Mouse (Mus musculus) CH12.LX (cell line): ENCODE measurements at regions not wholly inside any gene's neighbourhood (a gene's known extent, or its start where the extent isn't known, plus 50 kb on each side); places are given as distances from the start of the nearest gene placed in this dataset.

ENCODE experiments used
- BHLHE40 ChIP-seq: IDR thresholded peaks from 2 replicates; pipeline ENCODE4 v1.6.1; 2011; ENCODE audit warnings: mild to moderate bottlenecking, low read depth, low read length, improper control_type of control experiment
- CTCF ChIP-seq, 2 experiments: IDR thresholded peaks in 1 of 2; conservative IDR thresholded peaks in 1 of 2; 2 replicates each; pipeline ENCODE4 v1.5.1; 2011 to 2012; ENCODE audit warnings: low read depth in 2 of 2, low read length in 2 of 2, improper control_type of control experiment in 1 of 2, inconsistent platforms in 1 of 2, mild to moderate bottlenecking in 1 of 2, moderate library complexity in 1 of 2
- MAFK ChIP-seq: IDR thresholded peaks from 2 replicates; pipeline ENCODE4 v1.6.1; 2011; ENCODE audit warnings: low read length, improper control_type of control experiment; ENCODE audit not compliant: insufficient replicate concordance
- NELFE ChIP-seq: IDR thresholded peaks from 2 replicates; pipeline ENCODE4 v1.6.1; 2011; ENCODE audit warnings: low read depth, low read length, improper control_type of control experiment
- POLR2A ChIP-seq: IDR thresholded peaks from 2 replicates; pipeline ENCODE4 v1.6.1; 2011; ENCODE audit warnings: low read depth, mild to moderate bottlenecking, improper control_type of control experiment, low read length

DNA sequence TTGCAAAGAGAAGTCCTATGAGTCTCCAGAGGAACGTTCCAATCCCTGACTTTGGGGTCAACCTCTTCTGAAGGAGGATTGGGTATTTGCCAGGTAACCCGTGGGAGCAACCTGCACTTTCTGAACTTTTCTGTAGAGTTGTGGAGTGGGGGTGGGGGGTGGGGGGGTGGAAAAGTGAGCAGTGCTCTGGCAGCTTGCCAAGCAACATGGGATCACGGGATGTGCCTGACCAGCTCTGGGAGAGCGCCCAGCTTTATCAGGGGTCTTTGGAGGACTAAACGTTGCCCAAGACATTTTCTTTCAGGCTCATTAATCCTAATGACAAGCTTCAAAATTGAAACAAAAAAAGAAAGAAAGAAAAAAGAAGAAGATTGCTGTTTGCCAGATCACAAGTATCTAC, 124.4 kb upstream of the Ngf start:
- no peak for TF ChIP-seq NELFE
- no peak for TF ChIP-seq CTCF (conservative IDR thresholded peaks at IDR 0.05 in 1 of 2, IDR thresholded peaks at IDR 0.05 in 1 of 2; ENCODE audit: low read depth in 2 of 2, low read length in 2 of 2)
- no peak for TF ChIP-seq POLR2A
- TF ChIP-seq BHLHE40: no peak
- TF ChIP-seq MAFK: no peak
